Mouse (Mus musculus): ENCODE measurements around the gene 4930578C19Rik.
"Not testable (repeated sequence)": the region's sequence is repeated elsewhere in the genome, so short reads cannot be mapped to it uniquely, and the experiment has no call there.

Gene 4930578C19Rik

DNA sequence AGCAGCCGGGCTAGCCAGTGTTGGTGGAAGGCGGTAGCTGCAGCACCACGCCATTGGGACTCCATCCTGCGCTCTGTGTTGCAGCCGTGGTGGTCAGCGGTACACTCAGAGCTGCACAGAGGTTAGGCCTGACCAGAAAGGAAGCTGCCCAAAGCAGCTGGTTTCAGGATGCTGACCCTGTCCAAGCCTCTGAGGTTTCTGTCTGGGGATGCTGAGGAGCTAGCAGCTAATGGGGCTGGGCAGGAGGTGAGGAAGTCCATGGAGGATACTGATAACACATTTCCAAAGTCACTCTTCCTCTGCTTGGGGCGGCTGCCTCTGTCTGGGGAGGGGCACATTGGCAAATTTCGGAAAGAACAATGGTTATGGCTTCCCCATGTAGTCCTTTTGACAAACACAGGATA lies at the start of gene 4930578C19Rik:
Gene 4930578C19Rik, minus strand, starts transcription at position 200 of the 404 bp plus-strand sequence.
- no peak for DNase-seq (ENCODE audit: low spot score)

- DNase-seq (ENCODE audit: low spot score): no peak
These were observed 6.5 kb upstream of the 4930578C19Rik start for GRCm38 (mm10) chrX:18467690-18468089.

DNA sequence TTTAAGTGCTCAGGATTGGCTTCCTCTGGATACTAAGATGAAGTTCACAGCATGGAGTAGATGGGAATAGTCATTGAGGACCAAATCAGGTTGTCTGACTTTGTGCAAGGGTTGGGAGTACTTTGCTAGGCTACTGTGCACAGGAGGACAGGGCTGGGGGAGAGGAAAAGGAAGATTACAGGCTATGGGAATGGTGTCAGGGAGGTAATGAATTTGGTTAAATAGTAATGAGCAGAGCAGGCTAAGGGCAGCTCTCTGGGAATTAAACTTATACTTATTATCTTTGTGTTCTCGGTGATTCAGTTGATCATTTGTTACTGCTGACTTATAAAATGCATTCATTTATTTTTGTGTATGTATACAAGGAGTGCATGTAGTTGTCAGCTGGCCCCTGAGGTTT lies 1.7 kb upstream of the 4930578C19Rik start:
- DNase-seq (ENCODE audit: low spot score): no peak

DNA sequence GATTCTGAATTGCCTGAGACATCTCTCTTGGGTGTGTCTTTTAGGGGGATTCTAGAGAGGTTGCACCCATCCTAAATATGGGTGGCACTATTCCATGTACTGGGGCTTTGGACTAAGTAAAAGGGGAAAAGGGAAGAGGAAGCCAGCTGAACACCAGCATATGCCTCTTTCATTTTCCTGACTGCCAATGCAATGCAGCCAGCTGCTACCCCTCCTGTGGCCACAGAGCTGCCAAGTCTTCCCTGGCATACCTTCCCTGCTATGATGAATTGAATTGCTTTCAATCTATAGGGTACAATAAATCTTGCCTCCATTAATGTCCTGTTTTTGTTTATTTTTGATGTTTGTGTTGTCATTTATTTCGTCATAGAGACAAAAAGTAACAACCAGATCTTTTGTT lies 9.6 kb downstream of the 4930578C19Rik start:
- DNase-seq (ENCODE audit: low spot score): no peak

DNA sequence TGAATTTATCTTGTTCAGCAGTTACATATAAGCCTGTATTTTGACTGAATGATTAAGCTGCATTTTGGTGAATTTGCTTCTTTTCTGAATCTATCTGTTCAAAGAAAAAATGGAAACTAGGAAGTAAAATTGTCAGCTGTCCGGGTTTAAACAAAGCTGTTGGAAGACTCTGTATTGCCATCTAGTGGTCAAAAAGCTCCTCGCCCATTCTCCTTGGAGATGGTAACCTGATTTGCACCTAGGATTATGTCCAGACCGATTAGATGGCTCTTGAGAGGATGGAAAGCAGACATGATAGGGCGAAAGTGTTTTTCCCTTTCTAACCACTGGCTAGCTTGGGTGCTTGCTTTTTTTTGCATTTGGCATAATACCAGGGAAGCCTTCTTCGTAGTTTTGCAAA lies 19.1 kb downstream of the 4930578C19Rik start:
- peak; percentile 80 for DNase-seq (ENCODE audit: low spot score)

DNA sequence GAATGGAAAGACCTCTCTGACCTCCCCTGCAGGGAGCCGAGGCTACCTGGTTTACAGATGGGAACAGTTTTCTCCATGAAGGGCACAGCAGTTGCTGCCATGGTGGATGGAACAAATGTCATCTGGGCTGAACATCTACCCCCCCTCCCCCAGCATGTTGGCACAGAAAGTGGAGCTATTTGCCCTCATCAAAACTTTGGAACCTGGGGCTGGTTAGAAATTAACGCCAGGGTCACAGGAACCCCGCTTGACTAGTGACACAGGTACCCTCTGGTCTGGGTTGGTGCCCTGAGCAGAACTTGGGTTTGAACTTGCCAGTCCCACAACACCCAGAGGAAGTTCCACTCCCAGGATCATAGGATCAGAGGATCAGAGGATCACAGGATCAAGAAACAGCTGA lies 35.7 kb downstream of the 4930578C19Rik start:
- DNase-seq (ENCODE audit: low spot score): no peak

GRCm38 (mm10) chrX:18423206-18423605 lies 38.0 kb downstream of the 4930578C19Rik start:
- no peak for DNase-seq (ENCODE audit: low spot score)

GRCm38 (mm10) chrX:18420161-18420784 lies 40.9 kb downstream of the 4930578C19Rik start:
- no peak for DNase-seq (ENCODE audit: low spot score)

DNA sequence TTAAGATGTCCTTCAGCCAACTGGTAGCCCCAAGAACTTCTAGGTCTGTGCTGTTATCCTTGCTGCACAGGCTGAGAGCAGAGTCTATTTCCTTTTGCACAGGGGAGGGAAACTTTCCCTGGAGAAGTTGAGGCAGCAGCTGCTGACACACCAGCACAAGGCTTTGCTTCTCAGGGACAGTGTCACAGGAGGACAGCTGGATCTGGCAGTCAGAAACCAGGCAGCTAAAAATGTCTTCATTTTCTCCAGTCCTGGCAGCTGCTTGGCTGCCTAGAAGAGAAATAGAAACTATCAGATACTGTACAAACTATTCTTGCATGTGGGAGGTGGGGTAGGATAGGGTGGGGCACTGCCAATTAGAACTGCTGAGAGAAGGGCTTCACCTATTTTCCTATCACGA lies 42.2 kb downstream of the 4930578C19Rik start:
- DNase-seq (ENCODE audit: low spot score): no peak

GRCm38 (mm10) chrX:18414560-18414959 lies 46.6 kb downstream of the 4930578C19Rik start:
- DNase-seq (ENCODE audit: low spot score): no peak

GRCm38 (mm10) chrX:18411071-18411840 lies 49.9 kb downstream of the 4930578C19Rik start:
- DNase-seq (ENCODE audit: low spot score): no peak

DNA sequence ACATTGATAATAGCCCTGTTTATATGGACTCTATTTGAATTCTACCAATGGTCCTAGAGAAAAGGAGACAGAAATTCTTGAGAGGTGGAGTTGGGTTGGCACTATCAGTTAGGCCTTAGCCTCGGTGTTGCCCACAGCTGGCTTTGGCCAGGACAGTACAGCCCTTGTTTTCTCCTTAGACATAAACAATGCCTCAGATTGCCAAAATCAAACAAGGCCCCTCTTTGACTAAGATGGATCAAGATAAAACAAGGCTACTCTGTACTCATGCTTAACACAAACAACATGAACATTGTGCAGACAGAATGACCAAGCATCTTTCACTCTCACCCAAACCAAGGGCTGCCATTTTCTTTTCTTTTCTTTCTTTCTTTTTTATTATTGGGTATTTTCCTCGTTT lies 51.6 kb downstream of the 4930578C19Rik start:
- DNase-seq (ENCODE audit: low spot score): no peak

DNA sequence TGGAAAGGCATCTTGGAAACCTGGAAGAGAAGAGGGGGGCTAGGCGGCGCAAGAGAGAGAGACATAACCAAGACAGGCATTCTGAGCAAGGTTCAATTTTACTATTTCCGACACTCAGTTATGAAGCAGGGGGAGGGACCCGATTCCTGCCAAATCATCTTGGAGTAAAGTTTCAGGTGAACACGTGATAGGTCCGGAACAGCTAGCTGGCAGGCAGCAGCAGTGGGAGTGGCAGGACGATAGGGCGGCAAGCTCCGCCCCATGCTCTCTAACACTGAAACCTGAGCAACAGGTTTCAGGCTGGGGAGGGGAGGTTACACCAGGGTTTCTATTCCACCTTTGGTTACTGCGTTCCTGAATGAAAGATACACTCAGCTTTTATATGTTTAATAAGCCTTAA lies 58.9 kb downstream of the 4930578C19Rik start:
- DNase-seq (ENCODE audit: low spot score): no peak

DNA sequence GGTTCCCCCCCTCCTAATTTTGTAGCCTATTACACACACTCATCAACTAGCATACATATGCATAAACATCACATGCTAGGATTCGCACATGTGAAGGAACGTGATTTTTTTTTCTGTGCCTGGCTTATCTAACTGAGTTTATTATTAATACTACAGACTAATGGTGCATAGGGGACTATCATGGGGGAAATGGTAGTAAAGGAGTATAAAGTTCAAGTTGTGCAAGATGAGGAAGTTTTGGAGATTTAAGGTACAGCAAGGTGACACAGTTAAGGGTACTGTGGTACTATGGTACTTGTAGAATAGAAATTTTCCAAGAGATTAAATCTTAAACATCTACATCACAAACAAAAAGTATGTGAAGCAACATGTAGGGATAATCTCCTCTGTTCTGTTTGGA lies 64.5 kb downstream of the 4930578C19Rik start:
- DNase-seq (ENCODE audit: low spot score): no peak

DNA sequence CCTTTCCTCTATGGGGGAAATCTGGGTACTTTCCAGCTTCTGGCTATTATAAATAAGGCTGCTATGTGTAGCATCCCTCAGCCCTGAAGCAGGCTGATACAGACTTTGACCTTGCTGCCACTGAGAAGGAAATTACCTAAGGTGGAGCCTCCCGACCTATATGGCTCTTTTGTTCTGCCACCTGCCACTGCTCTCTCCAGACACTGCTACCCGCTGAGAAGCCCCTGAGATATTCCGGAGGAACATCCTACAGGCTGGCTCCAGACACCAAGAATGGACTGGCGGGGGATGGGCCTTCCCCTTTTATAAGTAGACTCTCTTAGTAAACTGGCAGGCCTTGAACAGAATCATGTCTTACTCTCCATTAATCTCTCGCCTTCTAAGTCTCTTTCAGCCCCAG lies 77.0 kb downstream of the 4930578C19Rik start:
- DNase-seq (ENCODE audit: low spot score): not testable (repeated sequence)

Data from MN1 (cell line).